Comparison of ENCODE assay signal across 8 mouse cellular contexts in the genomic region with DNA sequence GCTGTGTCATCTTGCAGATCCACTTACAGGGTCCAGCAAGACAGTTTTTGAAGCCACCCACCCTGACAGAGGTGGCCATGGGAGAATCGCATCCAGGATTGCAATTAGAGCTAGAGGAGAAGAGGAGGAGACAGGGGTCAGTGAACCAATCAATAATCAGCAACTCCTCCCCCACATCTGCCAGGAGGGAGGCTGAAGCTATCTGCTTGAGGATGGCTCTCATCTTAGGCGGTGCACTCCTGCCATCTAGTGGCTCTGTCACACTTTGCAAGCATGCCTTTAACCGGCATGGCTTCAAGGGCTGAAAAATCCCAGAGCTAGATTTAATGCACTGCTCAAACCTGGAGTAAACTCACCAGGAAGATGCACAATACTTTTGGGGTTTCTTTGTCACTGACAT.
DNase-seq lines count a peak whose midpoint lies in the region; ATAC-seq lines count a peak whose summit lies in the region.

No protein-coding gene starts in this region.

- ATAC-seq in hindbrain, embryonic 16.5 days, result peak; percentile 96
- ATAC-seq in megakaryocyte, adult 5-6 weeks (ENCODE audit: poor library complexity, severe bottlenecking), result peak; percentile 73
- no peak for ATAC-seq in erythroid progenitor cell, adult 5-6 weeks (replicated peaks; ENCODE audit: low FRiP score, poor library complexity, severe bottlenecking)

- peak; percentile 79 for DNase-seq in NIH3T3 (ENCODE audit: low read depth)
- DNase-seq in cerebellum, adult 8-10 months, result peak; percentile 89
- DNase-seq in frontal cortex, postnatal 10 days (ENCODE audit: low spot score in 2 of 2), result peak; percentile 61 to 79
- peak; percentile 82 to 86 for DNase-seq in layer of hippocampus, postnatal 36 days
- peak; percentile 82 for DNase-seq in right cerebral cortex, postnatal 14 days

- peak overlapping the region; percentile 36 for H3K4me2 ChIP-seq in hindbrain, embryonic 16.5 days (ENCODE audit: low read length)

- 0 out of 2 replicates have a peak, but pooled peaks cover 3% of the 10 kb centered on the region for H3K4me1 ChIP-seq in hindbrain, embryonic 16.5 days (ENCODE audit: control insufficient read depth, insufficient read depth, low read depth, low read length)

- 2% methylated on average over 3 of the region's 3 CpGs for WGBS in hindbrain, embryonic 16.5 days

- H3K9ac ChIP-seq in hindbrain, embryonic 16.5 days (ENCODE audit: low read depth, low read length), result no peak overlapping the region

- H3K9me3 ChIP-seq in hindbrain, embryonic 16.5 days (ENCODE audit: control insufficient read depth, low read length), result no peaks in the 10 kb centered on the region

- no peak overlapping the region for H3K27ac ChIP-seq in hindbrain, embryonic 16.5 days (ENCODE audit: low read depth, low read length)

- no peaks in the 10 kb centered on the region for H3K27me3 ChIP-seq in hindbrain, embryonic 16.5 days (replicated peaks; ENCODE audit: control insufficient read depth, insufficient read depth, low read length)

- no peak overlapping the region for H3K4me3 ChIP-seq in hindbrain, embryonic 16.5 days (ENCODE audit: low read length)

- H3K36me3 ChIP-seq in hindbrain, embryonic 16.5 days (ENCODE audit: control insufficient read depth, insufficient read depth, low read length), result no peaks in the 10 kb centered on the region
